In genomic region chr7:70358848-70359591, GRCm38 (mm10) we compare ENCODE assay signal across 8 mouse cellular contexts. TPM values are rescaled to one million over a fixed set of nuclear protein-coding genes. Genes with fewer than 3 reads are reported as not detected.
A peak's percentile ranks its signal among the peaks of the same experiment; 100 is the strongest.
DNase-seq lines count a peak whose midpoint lies in the region; ATAC-seq and TF ChIP-seq lines count a peak whose summit lies in the region.

No protein-coding gene starts in this region.

- in situ Hi-C loops in ES-E14 (cut with MboI; ENCODE audit: low sequenced_read_pairs in 2 of 2, unreplicated experiment in 2 of 2) = no loop called here

- ATAC-seq in hindbrain, embryonic 13.5 days (ENCODE audit: low FRiP score) = no peak
- ATAC-seq in liver, embryonic 11.5 days (replicated peaks; ENCODE audit: low FRiP score) = no peak
- ATAC-seq in stomach, embryonic 14.5 days (ENCODE audit: insufficient number of reproducible peaks, insufficient read depth, low FRiP score, low read depth) = no peak

- peaks cover 0 to 7% of the 10 kb centered on the region in 2 experiments; a peak in 1 of 4 replicates for H3K4me1 ChIP-seq in ES-E14 (ENCODE audit: control insufficient read depth in 2 of 2, insufficient read depth in 2 of 2, low read length in 2 of 2, poor library complexity in 1 of 2)
- H3K4me1 ChIP-seq in forebrain, embryonic 10.5 days = peaks cover 72% of the 10 kb centered on the region
- peaks cover 43% of the 10 kb centered on the region for H3K4me1 ChIP-seq in hindbrain, embryonic 13.5 days (replicated peaks)
- peaks cover 4% of the 10 kb centered on the region; the same call in 1 of the 2 replicates for H3K4me1 ChIP-seq in liver, embryonic 11.5 days (replicated peaks; ENCODE audit: control insufficient read depth, insufficient read depth, low read length)
- no peaks in the 10 kb centered on the region for H3K4me1 ChIP-seq in stomach, embryonic 14.5 days (ENCODE audit: control insufficient read depth, insufficient read depth, low read length)

- H3K9me3 ChIP-seq in ES-E14 (ENCODE audit: control insufficient read depth, insufficient read depth, low read depth, low read length) = no peaks in the 10 kb centered on the region
- H3K9me3 ChIP-seq in forebrain, embryonic 10.5 days = no peaks in the 10 kb centered on the region
- no peaks in the 10 kb centered on the region for H3K9me3 ChIP-seq in hindbrain, embryonic 13.5 days
- H3K9me3 ChIP-seq in liver, embryonic 11.5 days (ENCODE audit: control insufficient read depth, low read length) = no peaks in the 10 kb centered on the region
- no peaks in the 10 kb centered on the region for H3K9me3 ChIP-seq in stomach, embryonic 14.5 days (ENCODE audit: control insufficient read depth, low read depth, low read length)

- DNase-seq in heart, adult 11 months = peak; percentile 95
- DNase-seq in heart, adult 8-10 months (ENCODE audit: low spot score) = no peak
- DNase-seq in ES-E14 (ENCODE audit: low read depth, low spot score) = no peak
- peak; percentile 62 for DNase-seq in forebrain, embryonic 10.5 days (ENCODE audit: extremely low spot score, low spot score)
- no peak for DNase-seq in liver, embryonic 11.5 days (ENCODE audit: low spot score)
- no peak for DNase-seq in spleen, adult 12 weeks (ENCODE audit: low spot score)

- H3K9ac ChIP-seq in ES-E14 (ENCODE audit: insufficient read depth, low read depth, low read length, poor library complexity, severe bottlenecking) = no peak overlapping the region
- H3K9ac ChIP-seq in hindbrain, embryonic 13.5 days = peak overlapping the region; percentile 99
- H3K9ac ChIP-seq in liver, embryonic 11.5 days (ENCODE audit: low read depth, low read length) = peak overlapping the region; percentile 90
- H3K9ac ChIP-seq in stomach, embryonic 14.5 days (replicated peaks; ENCODE audit: low read depth, low read length) = peak overlapping the region; percentile 100

- under 1% methylated on average over 33 of the region's 33 CpGs for WGBS in forebrain, embryonic 10.5 days
- under 1% methylated on average over 33 of the region's 33 CpGs for WGBS in hindbrain, embryonic 13.5 days
- WGBS in liver, embryonic 11.5 days = under 1% methylated on average over 33 of the region's 33 CpGs
- under 1% methylated on average over 33 of the region's 33 CpGs for WGBS in stomach, embryonic 14.5 days

- peaks cover 86% of the 10 kb centered on the region for H3K27me3 ChIP-seq in forebrain, embryonic 10.5 days (ENCODE audit: poor library complexity, severe bottlenecking)
- peaks cover 14% of the 10 kb centered on the region for H3K27me3 ChIP-seq in hindbrain, embryonic 13.5 days
- peaks cover 67% of the 10 kb centered on the region for H3K27me3 ChIP-seq in liver, embryonic 11.5 days (replicated peaks; ENCODE audit: control insufficient read depth, insufficient read depth, low read length)
- H3K27me3 ChIP-seq in stomach, embryonic 14.5 days (ENCODE audit: control insufficient read depth, insufficient read depth, low read length) = no peaks in the 10 kb centered on the region

- no peak overlapping the region for H3K27ac ChIP-seq in ES-E14 (ENCODE audit: insufficient read depth, low read depth, low read length, poor library complexity, severe bottlenecking)
- H3K27ac ChIP-seq in forebrain, embryonic 10.5 days = peak overlapping the region; percentile 98
- H3K27ac ChIP-seq in hindbrain, embryonic 13.5 days = peak overlapping the region; percentile 100
- H3K27ac ChIP-seq in liver, embryonic 11.5 days (ENCODE audit: low read depth, low read length) = peak overlapping the region; percentile 99
- peak overlapping the region; percentile 100 for H3K27ac ChIP-seq in stomach, embryonic 14.5 days (ENCODE audit: low read length)

- H3K4me2 ChIP-seq in hindbrain, embryonic 13.5 days = peak overlapping the region; percentile 83
- H3K4me2 ChIP-seq in liver, embryonic 11.5 days = peak overlapping the region; percentile 68
- peak overlapping the region; percentile 82 for H3K4me2 ChIP-seq in stomach, embryonic 14.5 days (replicated peaks; ENCODE audit: low read depth, low read length)

- no peaks in the 10 kb centered on the region for H3K36me3 ChIP-seq in ES-E14 (ENCODE audit: control insufficient read depth, insufficient read depth, low read length, poor library complexity, severe bottlenecking)
- peaks cover 60% of the 10 kb centered on the region for H3K36me3 ChIP-seq in forebrain, embryonic 10.5 days (replicated peaks)
- 0 out of 2 replicates have a peak, but pooled peaks cover 17% of the 10 kb centered on the region for H3K36me3 ChIP-seq in hindbrain, embryonic 13.5 days
- H3K36me3 ChIP-seq in liver, embryonic 11.5 days (ENCODE audit: control insufficient read depth, insufficient read depth, low read length) = no peaks in the 10 kb centered on the region
- H3K36me3 ChIP-seq in stomach, embryonic 14.5 days (ENCODE audit: control insufficient read depth, insufficient read depth, low read length) = peaks cover 27% of the 10 kb centered on the region

- H3K4me3 ChIP-seq in ES-E14 (ENCODE audit: insufficient read depth in 1 of 2, low read depth in 1 of 2, low read length in 2 of 2, poor library complexity in 1 of 2, severe bottlenecking in 1 of 2) = no peak overlapping the region; a peak in 1 of 4 replicates
- peak overlapping the region; percentile 84 for H3K4me3 ChIP-seq in forebrain, embryonic 10.5 days
- peak overlapping the region; percentile 94 for H3K4me3 ChIP-seq in hindbrain, embryonic 13.5 days
- H3K4me3 ChIP-seq in liver, embryonic 11.5 days (ENCODE audit: low read depth, low read length) = peak overlapping the region; percentile 71
- peak overlapping the region; percentile 90 for H3K4me3 ChIP-seq in stomach, embryonic 14.5 days (ENCODE audit: low read depth, low read length)

TF ChIP-seq in ES-E14, 5 proteins besides CTCF, POLR2A, EP300 and RAD21:
- TF ChIP-seq CHD2 (IDR thresholded peaks at IDR 0.05; ENCODE audit: low read depth, low read length) (no peak), ZNF384 (IDR thresholded peaks at IDR 0.05; ENCODE audit: low read depth, low read length) (peak; percentile 76; the same call in 1 of the 2 replicates), HCFC1 (IDR thresholded peaks at IDR 0.05; ENCODE audit: borderline replicate concordance, insufficient read depth, low read length) (0 out of 2 replicates have a peak, but pooled peaks have one; percentile 40), ZC3H11A (IDR thresholded peaks at IDR 0.05; ENCODE audit: borderline replicate concordance, low read depth, low read length) (no peak), MAFK (IDR thresholded peaks at IDR 0.05; ENCODE audit: insufficient read depth, low read depth, low read length) (no peak)

RNA-seq across cellular contexts. Expression of gene Nr2f2, which starts 7.5 kb away (rescaled TPM):
- total RNA-seq in heart, adult 8-10 months (2022) = 10 to 100 TPM; 12.5 to 23.1 (median 20.3) TPM
- 0.58 and 1.3 TPM in 2 replicates for total RNA-seq in ES-E14 (2012; rRNA removed)
- polyA plus RNA-seq in forebrain, embryonic 10.5 days (2016; fragmentation: Nextera tagmentation; extraction: Ambion mirVana) = 82.3 and 82.7 TPM in 2 replicates
- 118 and 134 TPM in 2 replicates for polyA plus RNA-seq in hindbrain, embryonic 13.5 days (2015; fragmentation: Nextera tagmentation; extraction: Ambion mirVana)
- 49.6 and 49.7 TPM in 2 replicates for polyA plus RNA-seq in liver, embryonic 11.5 days (2014; fragmentation: Nextera tagmentation; extraction: Ambion mirVana)
- polyA plus RNA-seq in stomach, embryonic 14.5 days (2014; fragmentation: Nextera tagmentation; extraction: Ambion mirVana) = 106 and 111 TPM in 2 replicates

Comparison
In these comparisons a context has a peak if more than half of its experiments do, and no peak if none do; other contexts are left out.
1. DNase-seq: peak in heart, adult 11 months (single experiment) and forebrain, embryonic 10.5 days (single experiment); none in heart, adult 8-10 months (single experiment), ES-E14 (single experiment), liver, embryonic 11.5 days (single experiment) and spleen, adult 12 weeks (single experiment).
2. H3K4me3 ChIP-seq: peak in forebrain, embryonic 10.5 days (single experiment), hindbrain, embryonic 13.5 days (single experiment), liver, embryonic 11.5 days (single experiment) and stomach, embryonic 14.5 days (single experiment); none in ES-E14 (0 of 2).
3. Peak in every context shown above with its lines, with median percentiles within 50 percentile points of each other: H3K4me2 ChIP-seq.